Mouse (Mus musculus): ENCODE data around the gene Mbd3l2. TPM values are rescaled to one million over a fixed set of nuclear protein-coding genes. Genes with fewer than 3 reads are reported as not detected.

Mbd3l2 gene
- not detected in 2 replicates for total RNA-seq (2012; rRNA removed)
- total RNA-seq (2014; rRNA removed), result not detected in 2 replicates
- not detected in 2 replicates for polyA plus RNA-seq (2012; ENCODE audit: insufficient read length, low read depth)

- H3K4me2 ChIP-seq (ENCODE audit: insufficient read depth, low read depth, poor library complexity, severe bottlenecking), result no peak within 1 kb of the TSS
- no peak within 1 kb of the TSS for H3K4me3 ChIP-seq (replicated peaks in 1 of 3; ENCODE audit: low read depth in 2 of 3, low read length in 2 of 3, poor library complexity in 1 of 3)
- H3K9ac ChIP-seq (ENCODE audit: insufficient read depth, low read depth), result no peak within 1 kb of the TSS
- H3K79me2 ChIP-seq (replicated peaks; ENCODE audit: control insufficient read depth, extremely low read depth, insufficient read depth, poor library complexity, severe bottlenecking), result no peaks in the 10 kb centered on the region
- H3K27me3 ChIP-seq (replicated peaks), result no peaks in the 10 kb centered on the region
- no peaks in the 10 kb centered on the region for H3K36me3 ChIP-seq (replicated peaks in 1 of 2; ENCODE audit: control insufficient read depth in 1 of 2, insufficient read depth in 1 of 2, low read length in 1 of 2)
- in situ Hi-C loops (cut with MboI; ENCODE audit: low pct_ligation_motif_present, low pct_unique_long_range_greater_than_20kb, low sequenced_read_pairs) (no loop called here), dilution Hi-C loops (cut with MboI; ENCODE audit: extremely low pct_ligation_motif_present, extremely low pct_unique_long_range_greater_than_20kb, low sequenced_read_pairs) (no loop called here)
- no peak for DNase-seq (ENCODE audit: extremely low read depth)
- TF ChIP-seq MXI1 (IDR thresholded peaks at IDR 0.05; ENCODE audit: low read depth, low read length), result no peak
- no peak for TF ChIP-seq HCFC1 (IDR thresholded peaks at IDR 0.05; ENCODE audit: low read depth, low read length)
- no peak for TF ChIP-seq ZMIZ1 (IDR thresholded peaks at IDR 0.05; ENCODE audit: low read depth, low read length)
- no peak for TF ChIP-seq POLR2AphosphoS2 (IDR thresholded peaks at IDR 0.05; ENCODE audit: low read depth, low read length)
- no peak for TF ChIP-seq MYC (IDR thresholded peaks at IDR 0.05; ENCODE audit: low read depth, low read length)
- TF ChIP-seq E2F4 (IDR thresholded peaks at IDR 0.05; ENCODE audit: insufficient replicate concordance, low read depth, low read length), result no peak
- TF ChIP-seq MAX (IDR thresholded peaks at IDR 0.05; ENCODE audit: low read length), result no peak
- no peak for TF ChIP-seq JUN (IDR thresholded peaks at IDR 0.05; ENCODE audit: insufficient read depth, low read depth, low read length)
- TF ChIP-seq ELF1 (IDR thresholded peaks at IDR 0.05; ENCODE audit: low read depth, low read length), result no peak
- TF ChIP-seq KAT2A (IDR thresholded peaks at IDR 0.05; ENCODE audit: insufficient replicate concordance, low read length), result no peak
- TF ChIP-seq TCF12 (IDR thresholded peaks at IDR 0.05; ENCODE audit: low read depth, low read length), result no peak
- TF ChIP-seq USF2 (conservative IDR thresholded peaks at IDR 0.05; ENCODE audit: low read depth, low read length), result no peak
- no peak for TF ChIP-seq NRF1 (IDR thresholded peaks at IDR 0.05; ENCODE audit: low read depth, low read length)
- no peak for TF ChIP-seq NELFE (IDR thresholded peaks at IDR 0.05; ENCODE audit: low read depth, low read length)
- TF ChIP-seq TBP (conservative IDR thresholded peaks at IDR 0.05; ENCODE audit: low read depth, low read length), result no peak
- no peak for TF ChIP-seq GABPA (IDR thresholded peaks at IDR 0.05; ENCODE audit: insufficient replicate concordance, low read depth, low read length)
- TF ChIP-seq IRF4 (IDR thresholded peaks at IDR 0.05; ENCODE audit: low read depth, low read length), result no peak
- TF ChIP-seq PAX5 (IDR thresholded peaks at IDR 0.05; ENCODE audit: low read length), result no peak
- H3K27ac ChIP-seq (ENCODE audit: insufficient read depth, low read depth), result no peak within 1 kb of the TSS
- no peaks in the 10 kb centered on the region for H3K9me3 ChIP-seq (replicated peaks; ENCODE audit: low read length)
- peaks cover under 1 to 4% of the 10 kb centered on the region in 2 experiments; a peak in 1 of 4 replicates for H3K4me1 ChIP-seq (ENCODE audit: control insufficient read depth in 1 of 2, insufficient read depth in 2 of 2)
Observed at GRCm38 (mm10) chr9:18430354-18430753, at the start of gene Mbd3l2. Mbd3l2 (plus strand) TSS chr9:18430654.

- no peak overlapping the region for H3K27ac ChIP-seq (ENCODE audit: insufficient read depth, low read depth)
- no peak for TF ChIP-seq USF2 (conservative IDR thresholded peaks at IDR 0.05; ENCODE audit: low read depth, low read length)
- no peak for TF ChIP-seq BHLHE40 (IDR thresholded peaks at IDR 0.05; ENCODE audit: low read depth, low read length)
- no peak for TF ChIP-seq NELFE (IDR thresholded peaks at IDR 0.05; ENCODE audit: low read depth, low read length)
- no peak for TF ChIP-seq PAX5 (IDR thresholded peaks at IDR 0.05; ENCODE audit: low read length)
- TF ChIP-seq UBTF (IDR thresholded peaks at IDR 0.05; ENCODE audit: low read depth, low read length), result no peak
- TF ChIP-seq HCFC1 (IDR thresholded peaks at IDR 0.05; ENCODE audit: low read depth, low read length), result no peak
- no peak for TF ChIP-seq NRF1 (IDR thresholded peaks at IDR 0.05; ENCODE audit: low read depth, low read length)
- no peak for TF ChIP-seq TCF12 (IDR thresholded peaks at IDR 0.05; ENCODE audit: low read depth, low read length)
- TF ChIP-seq EP300 (IDR thresholded peaks at IDR 0.05; ENCODE audit: low read length), result no peak
- in situ Hi-C loops (cut with MboI; ENCODE audit: low pct_ligation_motif_present, low pct_unique_long_range_greater_than_20kb, low sequenced_read_pairs), result no loop called here
- H3K9ac ChIP-seq (ENCODE audit: insufficient read depth, low read depth), result no peak overlapping the region
- dilution Hi-C loops (cut with MboI; ENCODE audit: extremely low pct_ligation_motif_present, extremely low pct_unique_long_range_greater_than_20kb, low sequenced_read_pairs), result no loop called here
- H3K27me3 ChIP-seq (replicated peaks), result no peaks in the 10 kb centered on the region
- no peaks in the 10 kb centered on the region for H3K36me3 ChIP-seq (replicated peaks in 1 of 2; ENCODE audit: control insufficient read depth in 1 of 2, insufficient read depth in 1 of 2, low read length in 1 of 2)
- H3K9me3 ChIP-seq (replicated peaks; ENCODE audit: low read length), result no peaks in the 10 kb centered on the region
- H3K4me2 ChIP-seq (ENCODE audit: insufficient read depth, low read depth, poor library complexity, severe bottlenecking), result no peak overlapping the region
- no peak overlapping the region for H3K4me3 ChIP-seq (replicated peaks in 1 of 3; ENCODE audit: low read depth in 2 of 3, low read length in 2 of 3, poor library complexity in 1 of 3)
- H3K79me2 ChIP-seq (replicated peaks; ENCODE audit: control insufficient read depth, extremely low read depth, insufficient read depth, poor library complexity, severe bottlenecking), result no peaks in the 10 kb centered on the region
- DNase-seq (ENCODE audit: extremely low read depth), result no peak
- H3K4me1 ChIP-seq (ENCODE audit: control insufficient read depth in 1 of 2, insufficient read depth in 2 of 2), result peaks cover 0 to 21% of the 10 kb centered on the region in 2 experiments; a peak in 2 of 4 replicates
Observed at GRCm38 (mm10) chr9:18385782-18386181, 44.7 kb upstream of the Mbd3l2 start.

Data from CH12.LX (cell line).